Mouse (Mus musculus) lung, postnatal 0 days (tissue): ENCODE measurements around the gene Selenos.

Source experiments
- CTCF ChIP-seq: IDR thresholded peaks from 2 replicates; pipeline ENCODE4 v1.5.1; 2016; ENCODE audit warnings: antibody characterized with exemption, mild to moderate bottlenecking
- EP300 ChIP-seq: IDR thresholded peaks from 2 replicates; pipeline ENCODE4 v1.6.1; 2016; ENCODE audit warnings: antibody characterized with exemption, mild to moderate bottlenecking, control low read depth

GRCm38 (mm10) chr7:66138878-66139277 is 59.4 kb downstream of the Selenos start:
- TF ChIP-seq CTCF (no peak), EP300 (no peak)
